Mouse (Mus musculus) spleen, adult 2 months (tissue): ENCODE results near the gene Dgcr6.

Experiments used
- CTCF ChIP-seq: fragments of 200-500 bp; IDR thresholded peaks from 2 replicates; pipeline ENCODE4 v1.5.1; 2011; ENCODE audit warnings: mild to moderate bottlenecking, inconsistent platforms; ENCODE audit not compliant: insufficient read depth, insufficient read length, insufficient replicate concordance; ENCODE audit errors: extremely low read depth
- POLR2A ChIP-seq: fragments of 200-500 bp; IDR thresholded peaks from 2 replicates; pipeline ENCODE4 v1.6.1; 2011; ENCODE audit warnings: low read depth, low read length, inconsistent platforms

- TF ChIP-seq POLR2A (no peak), CTCF (no peak)
These were observed 22.0 kb downstream of the Dgcr6 start for GRCm38 (mm10) chr16:18074611-18075010.
